Comparison of ENCODE assay signal across 8 mouse cellular contexts in genomic region chr19:56548230-56549032, GRCm38 (mm10). TPM values are rescaled to one million over a fixed set of nuclear protein-coding genes. Genes with fewer than 3 reads are reported as not detected.
DNase-seq lines count a peak whose midpoint lies in the region; ATAC-seq and TF ChIP-seq lines count a peak whose summit lies in the region.

Gene Nhlrc2, plus strand, starts transcription at chr19:56548261.

- peak within 1 kb of the TSS; percentile 96 for H3K9ac ChIP-seq in forebrain, postnatal 0 days
- peak within 1 kb of the TSS; percentile 95 for H3K9ac ChIP-seq in lung, embryonic 15.5 days

- peak within 1 kb of the TSS; percentile 96 for H3K4me3 ChIP-seq in forebrain, postnatal 0 days (ENCODE audit: low read depth, low read length)
- H3K4me3 ChIP-seq in layer of hippocampus, adult 2 months = peak within 1 kb of the TSS; percentile 97
- H3K4me3 ChIP-seq in lung, embryonic 15.5 days = peak within 1 kb of the TSS; percentile 91
- peak within 1 kb of the TSS; percentile 97 for H3K4me3 ChIP-seq in olfactory bulb, adult 2 months (ENCODE audit: insufficient read depth, low read depth, low read length)

- peak within 1 kb of the TSS; percentile 92 for H3K27ac ChIP-seq in forebrain, postnatal 0 days (ENCODE audit: low read depth, low read length)
- H3K27ac ChIP-seq in layer of hippocampus, adult 2 months = peak within 1 kb of the TSS; percentile 98
- peak within 1 kb of the TSS; percentile 97 for H3K27ac ChIP-seq in lung, embryonic 15.5 days
- peak within 1 kb of the TSS; percentile 91 for H3K27ac ChIP-seq in olfactory bulb, adult 2 months (ENCODE audit: insufficient read depth, low read depth, low read length)

- no peaks in the 10 kb centered on the region for H3K27me3 ChIP-seq in forebrain, postnatal 0 days (ENCODE audit: insufficient read depth, low read length)
- H3K27me3 ChIP-seq in lung, embryonic 15.5 days = no peaks in the 10 kb centered on the region

- peaks cover 18% of the 10 kb centered on the region for H3K36me3 ChIP-seq in forebrain, postnatal 0 days (ENCODE audit: insufficient read depth)
- peaks cover 27% of the 10 kb centered on the region for H3K36me3 ChIP-seq in lung, embryonic 15.5 days

- TF ChIP-seq CTCF in forebrain, postnatal 0 days (IDR thresholded peaks at IDR 0.05; ENCODE audit: low read depth) = no peak
- TF ChIP-seq CTCF in layer of hippocampus, adult 2 months (conservative IDR thresholded peaks at IDR 0.05) = no peak
- no peak for TF ChIP-seq CTCF in olfactory bulb, adult 2 months (IDR thresholded peaks at IDR 0.05; ENCODE audit: insufficient read depth, low read depth, low read length)

- TF ChIP-seq POLR2A in olfactory bulb, adult 2 months (IDR thresholded peaks at IDR 0.05; ENCODE audit: insufficient read depth, low read depth, low read length) = peak; percentile 21; the same call in 1 of the 2 replicates

- peak; percentile 88 for ATAC-seq in forebrain, postnatal 0 days
- peak; percentile 92 for ATAC-seq in lung, embryonic 15.5 days (ENCODE audit: borderline replicate concordance, extremely low read depth, low FRiP score, low TSS enrichment)

- intact Hi-C loops in heart, postnatal 36 days (cut with DNase I) = no loop called here

- no peaks in the 10 kb centered on the region for H3K9me3 ChIP-seq in forebrain, postnatal 0 days (ENCODE audit: low read length)
- no peaks in the 10 kb centered on the region for H3K9me3 ChIP-seq in lung, embryonic 15.5 days

- peak within 1 kb of the TSS; percentile 85 for H3K4me2 ChIP-seq in forebrain, postnatal 0 days (ENCODE audit: low read depth)
- H3K4me2 ChIP-seq in lung, embryonic 15.5 days = peak within 1 kb of the TSS; percentile 90

- peak; percentile 76 for DNase-seq in MEL-GATA-1-ER (ENCODE audit: extremely low read depth, low read depth)
- peak; percentile 82 for DNase-seq in cerebellum, adult 8-10 months
- DNase-seq in forebrain, postnatal 0 days = peak; percentile 87
- DNase-seq in heart, postnatal 36 days = peak; percentile 90 to 91
- peak; percentile 59 to 74 for DNase-seq in layer of hippocampus, adult 2 months (ENCODE audit: low spot score in 2 of 2)
- peak; percentile 45 to 62 for DNase-seq in thymus, adult 18-20 months

- H3K4me1 ChIP-seq in forebrain, postnatal 0 days (ENCODE audit: insufficient read depth) = peaks cover 10% of the 10 kb centered on the region; the same call in 1 of the 2 replicates
- H3K4me1 ChIP-seq in lung, embryonic 15.5 days = peaks cover 40% of the 10 kb centered on the region
- H3K4me1 ChIP-seq in olfactory bulb, adult 2 months (ENCODE audit: control insufficient read depth, insufficient read depth, low read length) = 0 out of 2 replicates have a peak, but pooled peaks cover 3% of the 10 kb centered on the region

- WGBS in forebrain, postnatal 0 days = 1% methylated on average over 69 of the region's 69 CpGs
- WGBS in lung, embryonic 15.5 days = under 1% methylated on average over 68 of the region's 69 CpGs
- WGBS in olfactory bulb, adult 2 months = under 1% methylated on average over 69 of the region's 69 CpGs

RNA-seq across cellular contexts. Expression of gene Nhlrc2, which starts in this region (rescaled TPM):
- 11.5 and 13.7 TPM in 2 replicates for total RNA-seq in forebrain, postnatal 0 days (2014; rRNA removed)
- polyA plus RNA-seq in forebrain, postnatal 0 days (2015; fragmentation: Nextera tagmentation; extraction: Ambion mirVana) = 3.8 and 5.8 TPM in 2 replicates
- total RNA-seq in heart, postnatal 36 days (2021) = 10 to 100 TPM; 25.1 to 25.4 TPM
- total RNA-seq in layer of hippocampus, adult 2 months (2021) = 10 to 100 TPM; 11.6 to 12.9 TPM
- 19.1 and 19.4 TPM in 2 replicates for polyA plus RNA-seq in lung, embryonic 15.5 days (2015; fragmentation: Nextera tagmentation; extraction: Ambion mirVana)
- polyA plus RNA-seq in olfactory bulb, adult 2 months (2012; ENCODE audit: insufficient read depth, insufficient read length, low replicate concordance, missing spikeins) = not detected in 2 replicates

Comparison
In these comparisons a context has a peak if more than half of its experiments do, and no peak if none do; other contexts are left out.
1. Peak in every context shown above with its lines: DNase-seq, ATAC-seq, H3K4me3 ChIP-seq and H3K27ac ChIP-seq.